Mouse (Mus musculus): ENCODE results near the gene Platr25. TPM values are rescaled to one million over a fixed set of nuclear protein-coding genes. Genes with fewer than 3 reads are reported as not detected.
A peak's percentile ranks its signal among the peaks of the same experiment; 100 is the strongest.
"Not testable (repeated sequence)": the region's sequence is repeated elsewhere in the genome, so short reads cannot be mapped to it uniquely, and the experiment has no call there.

Platr25 gene
- 40.3 and 42.1 TPM in 2 replicates for polyA plus RNA-seq (2015; fragmentation: Nextera tagmentation; extraction: Ambion mirVana)

- peak; percentile 99 for ATAC-seq
- not testable (repeated sequence) for H3K9me3 ChIP-seq (ENCODE audit: control insufficient read depth, low read length); H3K4me1 ChIP-seq (replicated peaks; ENCODE audit: control insufficient read depth, insufficient read depth, low read length); H3K27me3 ChIP-seq (replicated peaks; ENCODE audit: control insufficient read depth, insufficient read depth, low read length); H3K27ac ChIP-seq (ENCODE audit: low read length); H3K36me3 ChIP-seq (ENCODE audit: control insufficient read depth, insufficient read depth)
- H3K4me2 ChIP-seq (ENCODE audit: low read length): peak within 1 kb of the TSS; percentile 54
- peak within 1 kb of the TSS; percentile 53 for H3K4me3 ChIP-seq (replicated peaks; ENCODE audit: low read length)
- peak within 1 kb of the TSS; percentile 59 for H3K9ac ChIP-seq (replicated peaks; ENCODE audit: low read depth, low read length)
- WGBS: 10% methylated on average over 20 of the region's 20 CpGs
Observed at GRCm38 (mm10) chr13:62760432-62761415, at the start of gene Platr25. Gene Platr25, minus strand, starts transcription at chr13:62760709.

- WGBS: 94% methylated on average over 6 of the region's 6 CpGs
- H3K4me1 ChIP-seq (replicated peaks; ENCODE audit: control insufficient read depth, insufficient read depth, low read length); H3K9me3 ChIP-seq (ENCODE audit: control insufficient read depth, low read length); H3K27ac ChIP-seq (ENCODE audit: low read length); H3K36me3 ChIP-seq (ENCODE audit: control insufficient read depth, insufficient read depth); H3K4me2 ChIP-seq (ENCODE audit: low read length); ATAC-seq; H3K27me3 ChIP-seq (replicated peaks; ENCODE audit: control insufficient read depth, insufficient read depth, low read length); H3K9ac ChIP-seq (replicated peaks; ENCODE audit: low read depth, low read length); H3K4me3 ChIP-seq (replicated peaks; ENCODE audit: low read length): not testable (repeated sequence)
Observed at GRCm38 (mm10) chr13:62807981-62808380, 47.5 kb upstream of the Platr25 start.

GRCm38 (mm10) chr13:62786135-62786493 lies 25.6 kb upstream of the Platr25 start:
- not testable (repeated sequence) for H3K9ac ChIP-seq (replicated peaks; ENCODE audit: low read depth, low read length); H3K4me1 ChIP-seq (replicated peaks; ENCODE audit: control insufficient read depth, insufficient read depth, low read length); H3K9me3 ChIP-seq (ENCODE audit: control insufficient read depth, low read length); H3K36me3 ChIP-seq (ENCODE audit: control insufficient read depth, insufficient read depth); H3K27me3 ChIP-seq (replicated peaks; ENCODE audit: control insufficient read depth, insufficient read depth, low read length); H3K27ac ChIP-seq (ENCODE audit: low read length)
- ATAC-seq: peak; percentile 18; the same call in 1 of the 2 replicates
- 34% methylated on average over 2 of the region's 2 CpGs for WGBS
- H3K4me2 ChIP-seq (ENCODE audit: low read length): peak overlapping the region; percentile 36
- peak overlapping the region; percentile 56 for H3K4me3 ChIP-seq (replicated peaks; ENCODE audit: low read length)

GRCm38 (mm10) chr13:62785199-62786134 lies 25.0 kb upstream of the Platr25 start, which contains the start of gene Gm5141:
Gene Gm5141, minus strand, starts transcription at chr13:62785808.
- H3K4me1 ChIP-seq (replicated peaks; ENCODE audit: control insufficient read depth, insufficient read depth, low read length); H3K36me3 ChIP-seq (ENCODE audit: control insufficient read depth, insufficient read depth); H3K27ac ChIP-seq (ENCODE audit: low read length); H3K9me3 ChIP-seq (ENCODE audit: control insufficient read depth, low read length); H3K27me3 ChIP-seq (replicated peaks; ENCODE audit: control insufficient read depth, insufficient read depth, low read length): not testable (repeated sequence)
- WGBS: 5% methylated on average over 20 of the region's 23 CpGs
- H3K9ac ChIP-seq (replicated peaks; ENCODE audit: low read depth, low read length): peak within 1 kb of the TSS; percentile 67
- H3K4me3 ChIP-seq (replicated peaks; ENCODE audit: low read length): peak within 1 kb of the TSS; percentile 56
- peak; percentile 100 for ATAC-seq
- peak within 1 kb of the TSS; percentile 75 for H3K4me2 ChIP-seq (ENCODE audit: low read length)

GRCm38 (mm10) chr13:62763806-62764205 lies 3.3 kb upstream of the Platr25 start:
- H3K4me2 ChIP-seq (ENCODE audit: low read length); H3K9me3 ChIP-seq (ENCODE audit: control insufficient read depth, low read length); H3K27me3 ChIP-seq (replicated peaks; ENCODE audit: control insufficient read depth, insufficient read depth, low read length); H3K36me3 ChIP-seq (ENCODE audit: control insufficient read depth, insufficient read depth); H3K4me1 ChIP-seq (replicated peaks; ENCODE audit: control insufficient read depth, insufficient read depth, low read length); ATAC-seq; H3K9ac ChIP-seq (replicated peaks; ENCODE audit: low read depth, low read length); H3K4me3 ChIP-seq (replicated peaks; ENCODE audit: low read length); H3K27ac ChIP-seq (ENCODE audit: low read length): not testable (repeated sequence)
- WGBS: 69% methylated on average over 2 of the region's 2 CpGs

- 94% methylated on average over 2 of the region's 2 CpGs for WGBS
- no peaks in the 10 kb centered on the region for H3K36me3 ChIP-seq (ENCODE audit: control insufficient read depth, insufficient read depth)
Observed at GRCm38 (mm10) chr13:62733322-62733721, 27.2 kb downstream of the Platr25 start.

GRCm38 (mm10) chr13:62712611-62713010 lies 47.9 kb downstream of the Platr25 start:
- H3K36me3 ChIP-seq (ENCODE audit: control insufficient read depth, insufficient read depth); H3K4me3 ChIP-seq (replicated peaks; ENCODE audit: low read length); H3K27ac ChIP-seq (ENCODE audit: low read length); H3K9ac ChIP-seq (replicated peaks; ENCODE audit: low read depth, low read length); H3K4me1 ChIP-seq (replicated peaks; ENCODE audit: control insufficient read depth, insufficient read depth, low read length); H3K27me3 ChIP-seq (replicated peaks; ENCODE audit: control insufficient read depth, insufficient read depth, low read length); ATAC-seq; H3K9me3 ChIP-seq (ENCODE audit: control insufficient read depth, low read length); H3K4me2 ChIP-seq (ENCODE audit: low read length): not testable (repeated sequence)
- WGBS: 94% methylated on average over 8 of the region's 8 CpGs

More at GRCm38 (mm10) chr13:62733322-62733721, 27.2 kb downstream of the Platr25 start:
- ATAC-seq: no peak
- Histone ChIP-seq H3K4me1 (replicated peaks; ENCODE audit: control insufficient read depth, insufficient read depth, low read length) (no peaks in the 10 kb centered on the region), H3K27me3 (replicated peaks; ENCODE audit: control insufficient read depth, insufficient read depth, low read length) (no peaks in the 10 kb centered on the region), H3K27ac (ENCODE audit: low read length) (no peak overlapping the region), H3K9ac (replicated peaks; ENCODE audit: low read depth, low read length) (no peak overlapping the region), H3K4me3 (replicated peaks; ENCODE audit: low read length) (no peak overlapping the region), H3K9me3 (ENCODE audit: control insufficient read depth, low read length) (no peaks in the 10 kb centered on the region; the same call in 1 of the 2 replicates), H3K4me2 (ENCODE audit: low read length) (no peak overlapping the region)

GRCm38 (mm10) chr13:62685287-62685648 lies 75.2 kb downstream of the Platr25 start:
- peak; percentile 43 for ATAC-seq
- H3K9ac ChIP-seq (replicated peaks; ENCODE audit: low read depth, low read length): not testable (repeated sequence)

More at GRCm38 (mm10) chr13:62685287-62685648, 75.2 kb downstream of the Platr25 start:
- Histone ChIP-seq H3K4me3 (replicated peaks; ENCODE audit: low read length) (peak overlapping the region; percentile 51), H3K4me2 (ENCODE audit: low read length) (peak overlapping the region; percentile 49)
- not testable (repeated sequence) for H3K9me3 ChIP-seq (ENCODE audit: control insufficient read depth, low read length); H3K27me3 ChIP-seq (replicated peaks; ENCODE audit: control insufficient read depth, insufficient read depth, low read length); H3K4me1 ChIP-seq (replicated peaks; ENCODE audit: control insufficient read depth, insufficient read depth, low read length); H3K36me3 ChIP-seq (ENCODE audit: control insufficient read depth, insufficient read depth); H3K27ac ChIP-seq (ENCODE audit: low read length)
- 13% methylated on average over 4 of the region's 4 CpGs for WGBS
